In the genomic region with DNA sequence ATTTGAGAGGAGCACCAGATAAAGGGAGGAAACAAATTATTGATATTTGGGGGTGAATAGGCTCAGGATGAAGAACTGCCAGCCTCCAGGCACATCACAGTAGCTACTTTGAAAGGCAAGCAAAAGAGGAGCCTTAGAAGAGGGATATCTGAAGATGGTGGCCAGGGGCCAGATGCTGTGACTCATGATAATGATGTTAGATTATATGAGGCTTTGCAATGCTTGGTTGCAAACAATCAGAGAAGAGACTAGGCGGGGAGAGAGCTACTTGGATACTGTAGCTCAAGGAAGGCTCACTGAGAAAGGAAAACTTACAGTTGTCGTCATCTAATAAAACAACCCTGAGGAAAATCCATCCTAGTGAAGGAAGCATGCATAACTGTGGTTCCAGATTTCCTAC, we compare ENCODE assay signal across 21 mouse cellular contexts. TPM values are rescaled to one million over a fixed set of nuclear protein-coding genes. Genes with fewer than 3 reads are reported as not detected.
DNase-seq lines count a peak whose midpoint lies in the region; ATAC-seq lines count a peak whose summit lies in the region.
"Had no signal": no experiment of that assay in that cellular context is flagged by ENCODE, and none has a peak within 500 bp of the region (broad histone marks: within the 10 kb centered on the region; RNA-seq: fewer than 3 reads in every experiment).

No protein-coding gene starts in this region.

- no peak overlapping the region for H3K9ac ChIP-seq in midbrain, embryonic 16.5 days (ENCODE audit: low read depth, low read length)
- H3K9ac ChIP-seq: forebrain, embryonic 13.5 days; forebrain, postnatal 0 days; heart, embryonic 15.5 days; hindbrain, embryonic 13.5 days had no signal

- no peak for ATAC-seq in midbrain, embryonic 16.5 days
- ATAC-seq: forebrain, embryonic 13.5 days; forebrain, postnatal 0 days; hindbrain, postnatal 0 days had no signal

- H3K4me1 ChIP-seq in midbrain, embryonic 16.5 days (ENCODE audit: control insufficient read depth, insufficient read depth, low read length) = peaks cover 8% of the 10 kb centered on the region
- H3K4me1 ChIP-seq: forebrain, embryonic 13.5 days had no signal

- H3K9me3 ChIP-seq in midbrain, embryonic 16.5 days (replicated peaks; ENCODE audit: control insufficient read depth, low read length, poor library complexity, severe bottlenecking) = no peaks in the 10 kb centered on the region
- H3K9me3 ChIP-seq: embryonic facial prominence, embryonic 10.5 days; forebrain, embryonic 13.5 days; heart, embryonic 15.5 days; hindbrain, embryonic 13.5 days had no signal

- H3K4me3 ChIP-seq in midbrain, embryonic 16.5 days (ENCODE audit: low read depth, low read length) = no peak overlapping the region
- H3K4me3 ChIP-seq: embryonic facial prominence, embryonic 10.5 days; forebrain, embryonic 13.5 days; heart, adult 2 months; heart, embryonic 15.5 days; hindbrain, embryonic 13.5 days had no signal

- H3K4me2 ChIP-seq in midbrain, embryonic 16.5 days (ENCODE audit: low read length) = no peak overlapping the region
- H3K4me2 ChIP-seq: forebrain, embryonic 13.5 days; heart, embryonic 11.5 days; heart, embryonic 15.5 days; hindbrain, embryonic 13.5 days had no signal

- H3K27ac ChIP-seq in midbrain, embryonic 16.5 days (ENCODE audit: low read length) = no peak overlapping the region
- H3K27ac ChIP-seq: embryonic facial prominence, embryonic 10.5 days; forebrain, embryonic 13.5 days; heart, adult 2 months; heart, embryonic 15.5 days; hindbrain, embryonic 13.5 days; hindbrain, postnatal 0 days had no signal

- intact Hi-C loops in gastrocnemius, postnatal 14 days (cut with DNase I; ENCODE audit: low total_unique reads) = no loop called here

- WGBS in midbrain, embryonic 16.5 days = 90% methylated on average over 2 of the region's 2 CpGs

- no peaks in the 10 kb centered on the region for H3K36me3 ChIP-seq in midbrain, embryonic 16.5 days (ENCODE audit: control insufficient read depth, insufficient read depth, low read length)
- H3K36me3 ChIP-seq: embryonic facial prominence, embryonic 10.5 days; heart, embryonic 15.5 days; hindbrain, embryonic 13.5 days had no signal

- H3K27me3 ChIP-seq in midbrain, embryonic 16.5 days (ENCODE audit: control insufficient read depth, insufficient read depth, low read depth, low read length) = no peaks in the 10 kb centered on the region
- H3K27me3 ChIP-seq: CH12.LX; hindbrain, embryonic 13.5 days had no signal

- peak; percentile 46 to 48 for DNase-seq in cerebellum, adult 18-20 months
- no peak for DNase-seq in cerebellum, adult 11 months
- peak; percentile 20 for DNase-seq in gastrocnemius, postnatal 14 days
- DNase-seq in gastrocnemius, postnatal 25 days = no peak
- peak; percentile 3 for DNase-seq in NIH3T3 (ENCODE audit: low read depth)
- DNase-seq in right cerebral cortex, postnatal 14 days = no peak
- DNase-seq: adrenal gland, postnatal 10 days; cerebellum, postnatal 10 days; forebrain, postnatal 0 days; heart, adult 2 months; heart, postnatal 14 days; kidney, adult 11 months had no signal

RNA-seq across cellular contexts. Expression of gene Lin7a, which starts 5.2 kb away (rescaled TPM):
- total RNA-seq in gastrocnemius, postnatal 14 days (2021) = 1 to 10 TPM; 1.9 to 3.8 TPM
- total RNA-seq in gastrocnemius, postnatal 25 days (2021) = 1 to 10 TPM; 1.2 to 2.1 TPM
- 36.1 and 39.1 TPM in 2 replicates for polyA plus RNA-seq in midbrain, embryonic 16.5 days (2015; fragmentation: Nextera tagmentation; extraction: Ambion mirVana)
- total RNA-seq: CH12.LX; hematopoietic stem cell, adult 5-6 weeks had no signal

Comparison
In these comparisons a context has a peak if more than half of its experiments do, and no peak if none do; other contexts are left out.
1. DNase-seq: peak in cerebellum, adult 18-20 months (2 of 2), gastrocnemius, postnatal 14 days (single experiment) and NIH3T3 (single experiment); none in cerebellum, adult 11 months (single experiment), gastrocnemius, postnatal 25 days (single experiment) and right cerebral cortex, postnatal 14 days (single experiment).